Mouse (Mus musculus) ES-Bruce4 (cell line): ENCODE measurements around the gene Samd14. TPM values are rescaled to one million over a fixed set of nuclear protein-coding genes. Genes with fewer than 3 reads are reported as not detected.

Source experiments
- H3K27ac ChIP-seq: 2 replicates; pipeline ENCODE4 v1.5.1; 2012; ENCODE audit warnings: low read length, inconsistent platforms; ENCODE audit not compliant: insufficient read depth
- H3K27me3 ChIP-seq: 2 replicates; pipeline ENCODE4 v1.6.1; 2012; ENCODE audit warnings: mild to moderate bottlenecking, low read length, inconsistent platforms; ENCODE audit not compliant: control insufficient read depth, poor library complexity, insufficient read depth, severe bottlenecking
- H3K36me3 ChIP-seq: 2 replicates; pipeline ENCODE4 v1.6.1; 2012; ENCODE audit warnings: inconsistent platforms, mild to moderate bottlenecking, low read length, moderate library complexity; ENCODE audit not compliant: control insufficient read depth, poor library complexity, insufficient read depth, severe bottlenecking
- H3K4me1 ChIP-seq: one replicate; pipeline ENCODE4 v1.8.1; 2011; ENCODE audit warnings: low read length; ENCODE audit not compliant: control insufficient read depth, insufficient read depth
- H3K4me3 ChIP-seq: 2 replicates; pipeline ENCODE4 v1.5.1; 2011; ENCODE audit warnings: low read depth, mild to moderate bottlenecking, low read length
- H3K9ac ChIP-seq: 2 replicates; pipeline ENCODE4 v1.6.1; 2012; ENCODE audit warnings: low read depth, mild to moderate bottlenecking, inconsistent platforms; ENCODE audit not compliant: poor library complexity, severe bottlenecking
- H3K9me3 ChIP-seq: replicated peaks from 2 replicates; pipeline ENCODE4 v1.6.1; 2012; ENCODE audit warnings: mild to moderate bottlenecking, low read length, inconsistent platforms; ENCODE audit not compliant: control insufficient read depth, poor library complexity, insufficient read depth, severe bottlenecking
- CTCF ChIP-seq: IDR thresholded peaks from one replicate; pipeline ENCODE4 v1.8.1; 2011; ENCODE audit warnings: low read depth, low read length
- EP300 ChIP-seq: IDR thresholded peaks from 2 replicates; pipeline ENCODE4 v1.6.1; 2011; ENCODE audit warnings: low read depth, low read length; ENCODE audit not compliant: insufficient read depth
- POLR2A ChIP-seq: IDR thresholded peaks from one replicate; pipeline ENCODE4 v1.8.1; 2011; ENCODE audit warnings: low read length; ENCODE audit not compliant: insufficient read depth
- polyA plus RNA-seq: library from polyadenylated mRNA; stranded (reverse); fragments of >200 nt; gene quantifications from 2 replicates; pipeline ENCODE4 v1.2.4, GENCODE M21; 2011; ENCODE audit warnings: low read depth; ENCODE audit not compliant: missing spikeins, insufficient read depth, insufficient read length

The Samd14 gene
- polyA plus RNA-seq, 1 experiment, result 0.30 TPM

GRCm38 (mm10) chr11:94971895-94972615 is 37.6 kb upstream of the Samd14 start:
- Histone ChIP-seq H3K9ac (no peak overlapping the region), H3K4me3 (no peak overlapping the region), H3K4me1 (no peaks in the 10 kb centered on the region), H3K36me3 (no peaks in the 10 kb centered on the region), H3K9me3 (no peaks in the 10 kb centered on the region), H3K27me3 (no peaks in the 10 kb centered on the region), H3K27ac (no peak overlapping the region)
- no peak for TF ChIP-seq EP300
- TF ChIP-seq POLR2A, result no peak
- no peak for TF ChIP-seq CTCF

- no peak overlapping the region for H3K9ac ChIP-seq
- no peak overlapping the region for H3K27ac ChIP-seq
- TF ChIP-seq EP300, result no peak
- no peak for TF ChIP-seq CTCF
- no peak for TF ChIP-seq POLR2A
- H3K9me3 ChIP-seq, result no peaks in the 10 kb centered on the region
- no peaks in the 10 kb centered on the region for H3K27me3 ChIP-seq
- H3K4me1 ChIP-seq, result no peaks in the 10 kb centered on the region
- H3K4me3 ChIP-seq, result no peak overlapping the region
- no peaks in the 10 kb centered on the region for H3K36me3 ChIP-seq
Observed at GRCm38 (mm10) chr11:94972887-94973286, 36.8 kb upstream of the Samd14 start.

- no peaks in the 10 kb centered on the region for H3K27me3 ChIP-seq
- H3K36me3 ChIP-seq, result no peaks in the 10 kb centered on the region
- H3K9ac ChIP-seq, result no peak overlapping the region
- no peaks in the 10 kb centered on the region for H3K4me1 ChIP-seq
- TF ChIP-seq POLR2A, result no peak
- no peak overlapping the region for H3K27ac ChIP-seq
- H3K4me3 ChIP-seq, result no peak overlapping the region
- H3K9me3 ChIP-seq, result no peaks in the 10 kb centered on the region
Observed at GRCm38 (mm10) chr11:94973313-94973712, 36.4 kb upstream of the Samd14 start.

DNA sequence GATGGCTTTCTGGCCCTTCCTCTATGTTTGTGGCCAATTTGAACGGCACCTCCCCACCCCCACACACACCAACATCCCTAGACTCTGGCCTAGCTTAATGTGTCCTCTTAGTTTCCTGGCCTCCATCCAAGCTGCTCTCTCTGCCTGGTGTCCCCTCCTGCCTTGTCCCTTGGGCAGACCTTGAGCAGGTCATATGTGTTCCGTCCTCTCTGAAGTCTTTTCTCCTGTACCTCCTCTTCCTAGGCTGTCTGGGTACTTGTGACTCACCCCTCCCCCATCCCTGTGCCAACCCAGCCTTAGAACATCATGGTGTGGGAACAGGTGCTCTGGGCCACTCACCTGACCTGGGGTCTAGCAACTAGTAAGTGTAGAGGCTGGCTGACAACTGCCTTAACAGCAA is 34.7 kb upstream of the Samd14 start:
- Histone ChIP-seq H3K27me3 (no peaks in the 10 kb centered on the region), H3K9me3 (no peaks in the 10 kb centered on the region), H3K4me1 (no peaks in the 10 kb centered on the region), H3K36me3 (no peaks in the 10 kb centered on the region), H3K9ac (no peak overlapping the region), H3K4me3 (no peak overlapping the region), H3K27ac (no peak overlapping the region)
- TF ChIP-seq POLR2A, result no peak
- TF ChIP-seq EP300, result no peak
- no peak for TF ChIP-seq CTCF

DNA sequence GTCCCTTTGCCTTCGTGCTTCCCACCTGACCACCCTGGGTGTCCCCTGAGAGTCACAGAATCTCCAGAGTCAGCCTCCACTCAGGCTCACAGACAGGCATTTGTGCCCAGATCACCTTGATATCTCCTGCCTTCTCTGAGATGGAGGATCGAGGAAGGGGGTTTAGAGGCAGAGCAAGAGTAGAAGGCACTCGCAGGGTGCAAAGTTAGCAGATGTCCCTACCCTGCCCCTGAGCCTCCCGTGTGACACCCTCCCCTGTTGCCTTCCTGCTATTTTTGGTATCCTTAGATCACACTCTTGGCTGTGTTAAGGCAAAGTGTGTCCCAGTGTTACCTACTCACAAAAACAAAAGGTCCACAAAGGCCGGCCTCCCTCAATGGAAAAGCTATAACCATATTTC is 33.5 kb upstream of the Samd14 start, which contains the start of gene Sgca:
Gene Sgca, minus strand, starts transcription at position 129 of the 400 bp plus-strand sequence.
- Histone ChIP-seq H3K36me3 (no peaks in the 10 kb centered on the region), H3K4me1 (no peaks in the 10 kb centered on the region), H3K4me3 (no peak within 1 kb of the TSS), H3K9me3 (no peaks in the 10 kb centered on the region), H3K27me3 (no peaks in the 10 kb centered on the region), H3K9ac (no peak within 1 kb of the TSS), H3K27ac (no peak within 1 kb of the TSS)
- TF ChIP-seq EP300, result no peak
- TF ChIP-seq CTCF, result no peak
- no peak for TF ChIP-seq POLR2A

DNA sequence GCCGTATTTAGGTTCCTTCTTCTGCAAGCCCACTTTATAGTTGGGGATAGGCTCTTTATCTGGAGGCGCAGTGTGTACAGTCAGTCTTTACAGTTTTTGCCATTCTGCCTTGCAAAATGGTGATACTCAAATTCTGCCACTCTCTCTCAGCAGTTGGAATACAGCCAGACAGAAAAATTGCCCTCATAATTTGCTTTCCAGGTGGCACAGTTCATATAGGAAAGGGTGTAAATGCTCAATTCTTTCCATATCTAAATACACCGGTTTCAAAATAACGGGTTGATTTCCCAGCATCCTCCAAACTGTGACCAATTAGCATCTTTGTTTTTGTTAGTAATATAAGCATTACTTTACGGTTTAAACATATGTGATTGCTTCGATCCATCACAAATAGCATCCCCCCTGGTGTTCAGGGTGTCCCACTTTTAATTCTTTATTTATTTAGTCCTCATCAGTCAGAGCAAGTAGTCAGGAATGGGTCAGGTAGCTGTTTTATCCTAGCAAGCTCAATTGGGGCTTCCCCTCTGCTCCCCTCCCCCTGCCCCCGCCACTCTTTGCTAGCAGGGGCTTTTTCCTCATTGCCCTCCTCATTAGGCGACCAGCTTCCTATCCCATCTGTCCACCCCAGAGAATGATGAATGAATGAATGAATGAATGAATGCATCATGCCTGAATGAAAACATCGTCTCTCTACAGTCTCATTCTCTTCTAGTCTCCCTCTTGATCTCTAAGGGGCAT is 31.3 kb upstream of the Samd14 start:
- no peaks in the 10 kb centered on the region for H3K4me1 ChIP-seq
- no peaks in the 10 kb centered on the region for H3K36me3 ChIP-seq
- H3K27ac ChIP-seq, result no peak overlapping the region
- no peak overlapping the region for H3K9ac ChIP-seq
- H3K27me3 ChIP-seq, result no peaks in the 10 kb centered on the region
- no peak for TF ChIP-seq EP300
- TF ChIP-seq CTCF, result no peak
- no peak for TF ChIP-seq POLR2A
- H3K9me3 ChIP-seq, result no peaks in the 10 kb centered on the region
- no peak overlapping the region for H3K4me3 ChIP-seq
